Mouse (Mus musculus) hindbrain, embryonic 11.5 days (tissue): ENCODE data around the gene Dcn. TPM values are rescaled to one million over a fixed set of nuclear protein-coding genes. Genes with fewer than 3 reads are reported as not detected.

Experiments used
- ATAC-seq: fragments of 200-750 bp; cut with Nextera tagmentation; 2 replicates; pipeline ENCODE4 v1.8.0; 2017; ENCODE audit warnings: mild to moderate bottlenecking, moderate TSS enrichment, moderate library complexity; ENCODE audit not compliant: low FRiP score
- DNase-seq: peaks from one replicate; pipeline ENCODE4 v3.0.0-alpha.2; 2015; ENCODE audit warnings: low spot score
- H3K27ac ChIP-seq: fragments of 300-500 bp; sonication (generic); 2 replicates; pipeline ENCODE4 v1.5.1; 2014; ENCODE audit warnings: mild to moderate bottlenecking, low read depth, low read length
- H3K27me3 ChIP-seq: fragments of 300-500 bp; sonication (generic); 2 replicates; pipeline ENCODE4 v1.6.1; 2014; ENCODE audit warnings: mild to moderate bottlenecking, low read length, moderate library complexity, mixed read lengths; ENCODE audit not compliant: control insufficient read depth, insufficient read depth
- H3K36me3 ChIP-seq: fragments of 300-500 bp; sonication (generic); 2 replicates; pipeline ENCODE4 v1.6.1; 2014; ENCODE audit warnings: mild to moderate bottlenecking, low read length, moderate library complexity, mixed read lengths; ENCODE audit not compliant: control insufficient read depth, insufficient read depth
- H3K4me1 ChIP-seq: fragments of 300-500 bp; sonication (generic); replicated peaks from 2 replicates; pipeline ENCODE4 v1.6.1; 2014; ENCODE audit warnings: low read length, mixed read lengths; ENCODE audit not compliant: control insufficient read depth, insufficient read depth
- H3K4me2 ChIP-seq: fragments of 300-500 bp; sonication (generic); replicated peaks from 2 replicates; pipeline ENCODE4 v1.6.1; 2014; ENCODE audit warnings: mild to moderate bottlenecking, low read depth, low read length
- H3K4me3 ChIP-seq: fragments of 300-500 bp; sonication (generic); 2 replicates; pipeline ENCODE4 v1.5.1; 2014; ENCODE audit warnings: low read depth, low read length
- H3K9ac ChIP-seq: fragments of 300-500 bp; sonication (generic); 2 replicates; pipeline ENCODE4 v1.6.1; 2014; ENCODE audit warnings: low read depth, low read length
- H3K9me3 ChIP-seq: fragments of 300-500 bp; sonication (generic); 2 replicates; pipeline ENCODE4 v1.6.1; 2016; ENCODE audit warnings: low read length; ENCODE audit not compliant: control insufficient read depth
- WGBS: fragments of 180-500 bp; shearing (Covaris S2); extraction: QIAGEN DNeasy Blood & Tissue Kit; methylation state at CpG from one replicate; pipeline ENCODE4 v1.1.7; 2014; 5-methylcytosine and 5-hydroxymethylcytosine counted together
- polyA plus RNA-seq: library from polyadenylated mRNA; unstranded; fragments of >200 nt; fragmentation: Nextera tagmentation; extraction: Ambion mirVana; gene quantifications from 2 replicates; pipeline ENCODE4 v1.2.1, GENCODE M21; 2014

Dcn gene
- 17.1 and 37.0 TPM in 2 replicates for polyA plus RNA-seq

DNA sequence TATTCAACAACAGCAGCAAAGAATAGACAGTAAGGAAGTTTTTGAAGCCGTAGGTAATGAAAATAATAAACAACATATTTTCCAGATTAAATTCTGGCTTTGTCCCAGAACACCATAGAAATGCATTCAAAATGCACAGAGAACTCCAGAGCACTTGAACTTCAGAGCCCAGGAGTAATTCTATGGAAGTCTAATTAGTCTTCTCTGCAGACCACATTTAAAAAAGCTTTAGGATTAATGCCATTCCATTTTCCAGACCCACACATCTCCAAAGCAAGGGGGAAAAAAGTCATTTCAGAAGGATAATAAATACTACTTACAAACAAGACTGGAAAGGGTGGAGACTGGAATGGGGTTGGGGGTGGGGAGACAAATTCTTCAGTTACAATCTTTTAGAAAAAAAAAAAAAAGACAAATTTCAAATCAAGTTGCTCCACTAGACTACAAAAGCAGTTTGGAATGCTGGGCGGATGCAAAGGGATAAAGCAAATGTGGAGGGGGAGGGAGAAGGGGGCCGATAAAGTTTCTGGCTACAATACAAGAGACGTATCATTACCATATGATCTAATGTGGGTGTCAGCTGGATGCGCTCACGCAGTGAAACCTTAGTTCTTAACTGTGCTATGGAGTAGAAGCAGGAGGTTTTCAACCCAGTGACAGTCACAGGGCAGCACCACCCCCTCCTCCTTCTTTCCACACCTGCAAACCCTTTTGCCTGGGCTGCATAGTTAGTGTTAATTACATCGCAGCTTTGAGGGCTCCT lies at the start of gene Dcn:
Gene Dcn, plus strand, starts transcription at position 606 of the 763 bp plus-strand sequence.
- no peak for ATAC-seq
- Histone ChIP-seq H3K9me3 (no peaks in the 10 kb centered on the region), H3K27me3 (no peaks in the 10 kb centered on the region), H3K27ac (no peak within 1 kb of the TSS), H3K4me3 (no peak within 1 kb of the TSS), H3K36me3 (no peaks in the 10 kb centered on the region), H3K4me1 (no peaks in the 10 kb centered on the region), H3K9ac (no peak within 1 kb of the TSS), H3K4me2 (no peak within 1 kb of the TSS)
- peak; percentile 13 for DNase-seq
- 11% methylated on average over 7 of the region's 7 CpGs for WGBS

DNA sequence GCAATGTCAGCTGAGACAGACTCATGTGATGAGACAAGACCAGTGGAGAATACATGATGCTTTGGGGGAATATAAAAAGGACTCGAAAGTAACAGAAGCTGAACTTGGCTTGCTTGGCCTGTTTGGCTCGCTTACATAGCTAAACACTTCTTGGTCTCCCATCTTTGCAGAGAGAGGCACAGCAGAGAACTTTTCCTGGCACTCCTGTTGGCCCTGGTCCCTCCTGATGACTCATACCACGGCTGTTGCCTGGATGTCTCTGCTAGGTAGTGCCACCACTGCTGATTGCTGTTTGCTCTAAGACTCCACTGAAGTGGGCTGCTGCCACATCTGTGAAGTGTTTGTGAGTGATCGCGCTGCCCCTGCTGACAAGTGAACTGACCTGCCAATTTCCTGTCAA lies 42.7 kb upstream of the Dcn start:
- H3K27me3 ChIP-seq = no peaks in the 10 kb centered on the region
- no peak for ATAC-seq
- no peak for DNase-seq
- H3K9ac ChIP-seq = no peak overlapping the region
- no peak overlapping the region for H3K27ac ChIP-seq
- H3K36me3 ChIP-seq = no peaks in the 10 kb centered on the region
- no peaks in the 10 kb centered on the region for H3K9me3 ChIP-seq
- WGBS = 78% methylated on average over 5 of the region's 5 CpGs
- H3K4me2 ChIP-seq = no peak overlapping the region
- no peak overlapping the region for H3K4me3 ChIP-seq
- H3K4me1 ChIP-seq = no peaks in the 10 kb centered on the region

DNA sequence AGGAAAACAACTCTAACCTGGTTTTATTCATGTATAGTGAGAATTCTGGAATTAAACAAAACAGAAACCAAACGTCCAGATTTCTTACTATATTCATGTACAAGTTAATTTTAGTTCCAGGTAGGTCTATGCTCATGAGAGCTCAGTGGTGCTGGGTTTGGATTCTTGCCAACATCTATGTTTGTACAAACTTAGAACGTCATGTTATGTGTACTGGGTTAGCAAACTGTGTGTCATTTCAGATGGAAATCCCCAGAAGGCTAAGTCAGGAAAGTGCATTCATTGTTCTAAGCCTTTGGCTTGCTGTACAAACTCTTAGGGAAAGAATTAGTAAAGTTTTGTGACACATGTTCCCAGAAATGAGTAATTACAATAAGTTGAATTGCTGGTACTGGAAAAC lies 37.1 kb upstream of the Dcn start:
- H3K36me3 ChIP-seq = no peaks in the 10 kb centered on the region
- H3K27ac ChIP-seq = no peak overlapping the region
- H3K9me3 ChIP-seq = no peaks in the 10 kb centered on the region
- H3K4me1 ChIP-seq = no peaks in the 10 kb centered on the region
- no peaks in the 10 kb centered on the region for H3K27me3 ChIP-seq
- ATAC-seq (no peak), DNase-seq (no peak)
- 57% methylated on average over 2 of the region's 2 CpGs for WGBS
- H3K4me3 ChIP-seq = no peak overlapping the region
- no peak overlapping the region for H3K4me2 ChIP-seq
- H3K9ac ChIP-seq = no peak overlapping the region

DNA sequence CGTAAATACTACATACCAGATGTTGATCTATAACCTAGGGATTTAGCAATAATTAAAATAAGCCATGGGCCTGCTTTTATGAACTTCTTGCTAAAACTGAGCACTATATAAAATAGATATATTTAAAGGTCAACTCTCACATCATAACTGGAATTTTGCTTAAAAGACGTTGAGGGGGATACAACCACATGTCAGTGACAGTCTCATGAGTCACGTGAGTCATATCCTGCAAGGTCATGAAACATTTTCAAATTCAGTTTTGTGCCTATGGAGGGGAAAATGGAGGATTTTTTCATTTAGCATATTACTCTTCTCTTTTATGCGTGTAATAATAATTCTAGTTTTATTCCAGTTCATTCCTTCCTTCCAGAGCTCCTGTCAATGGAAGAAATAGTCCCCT lies 32.9 kb upstream of the Dcn start:
- no peak overlapping the region for H3K9ac ChIP-seq
- WGBS = 86% methylated on average over 4 of the region's 4 CpGs
- H3K4me3 ChIP-seq = no peak overlapping the region
- H3K9me3 ChIP-seq = no peaks in the 10 kb centered on the region
- H3K4me2 ChIP-seq = no peak overlapping the region
- H3K4me1 ChIP-seq = no peaks in the 10 kb centered on the region
- no peaks in the 10 kb centered on the region for H3K36me3 ChIP-seq
- no peak for DNase-seq
- ATAC-seq = no peak
- no peak overlapping the region for H3K27ac ChIP-seq
- H3K27me3 ChIP-seq = no peaks in the 10 kb centered on the region

DNA sequence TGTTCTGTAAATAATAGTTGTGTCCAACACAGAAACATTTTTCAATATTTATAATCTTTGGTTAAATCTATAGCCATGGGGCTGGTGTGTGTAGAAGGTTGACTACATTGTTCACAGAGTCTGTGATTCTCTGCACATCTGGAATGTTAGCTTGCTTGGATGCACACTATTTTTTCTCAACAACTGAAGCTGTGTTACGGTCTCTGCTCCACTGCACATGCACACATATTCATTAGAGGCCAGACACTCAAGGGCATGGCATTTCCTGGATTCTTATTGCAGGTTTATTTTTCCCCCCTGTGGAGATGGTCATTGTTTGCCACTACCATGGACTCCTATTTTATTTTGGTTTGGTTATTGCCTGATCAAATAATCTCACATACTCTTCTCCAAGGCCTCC lies 26.5 kb upstream of the Dcn start:
- no peak overlapping the region for H3K27ac ChIP-seq
- DNase-seq (no peak), ATAC-seq (peak; percentile 51; the same call in 1 of the 2 replicates)
- no peaks in the 10 kb centered on the region for H3K36me3 ChIP-seq
- no peak overlapping the region for H3K9ac ChIP-seq
- H3K4me1 ChIP-seq = no peaks in the 10 kb centered on the region
- no peaks in the 10 kb centered on the region for H3K27me3 ChIP-seq
- WGBS = 45% methylated on average over 1 of the region's 1 CpGs
- H3K4me3 ChIP-seq = no peak overlapping the region
- H3K4me2 ChIP-seq = no peak overlapping the region
- no peaks in the 10 kb centered on the region for H3K9me3 ChIP-seq

DNA sequence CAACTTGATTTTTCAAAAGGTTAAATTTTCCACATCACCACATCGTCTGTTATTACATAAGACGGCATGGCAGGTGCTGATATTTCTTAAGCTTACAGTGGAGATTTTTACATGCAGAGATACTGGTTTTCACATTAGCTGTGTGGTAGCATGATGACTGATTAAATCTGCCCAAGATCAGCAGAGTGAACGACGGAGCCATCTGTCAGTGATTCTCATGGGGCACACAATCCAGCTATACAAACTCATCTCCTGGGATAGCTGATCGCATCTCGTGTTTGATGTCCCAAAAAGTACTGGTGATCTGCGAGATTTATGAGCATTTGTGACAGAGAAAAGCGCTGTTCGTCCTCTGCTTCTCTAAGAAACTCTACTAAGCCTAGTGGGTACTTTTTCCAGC lies 25.9 kb upstream of the Dcn start:
- Histone ChIP-seq H3K4me1 (no peaks in the 10 kb centered on the region), H3K4me3 (no peak overlapping the region), H3K36me3 (no peaks in the 10 kb centered on the region), H3K9ac (no peak overlapping the region), H3K27me3 (no peaks in the 10 kb centered on the region), H3K4me2 (no peak overlapping the region), H3K27ac (no peak overlapping the region), H3K9me3 (no peaks in the 10 kb centered on the region)
- WGBS = 68% methylated on average over 9 of the region's 9 CpGs
- no peak for ATAC-seq
- no peak for DNase-seq

DNA sequence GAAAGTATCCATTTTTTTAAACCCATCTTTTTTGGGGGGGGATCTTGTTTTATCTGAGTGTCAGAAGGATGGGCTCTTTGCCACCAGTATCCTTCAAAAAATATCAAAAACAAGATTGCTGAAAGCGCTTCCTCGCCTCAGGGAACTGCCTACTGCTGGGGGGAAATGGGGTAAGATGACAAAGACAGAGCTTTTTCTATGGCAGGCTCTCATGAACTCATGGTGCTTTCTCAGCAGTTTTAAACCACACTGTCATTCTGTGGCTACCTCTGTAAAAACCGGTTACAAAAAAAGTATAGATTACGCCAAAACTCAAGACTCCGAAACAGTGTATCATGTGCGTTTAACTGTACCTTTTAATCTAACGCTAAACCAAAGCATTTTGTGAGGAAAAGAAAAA lies 22.4 kb upstream of the Dcn start:
- no peak for DNase-seq
- no peak overlapping the region for H3K27ac ChIP-seq
- no peak overlapping the region for H3K9ac ChIP-seq
- no peak for ATAC-seq
- H3K4me1 ChIP-seq = no peaks in the 10 kb centered on the region
- H3K36me3 ChIP-seq = no peaks in the 10 kb centered on the region
- H3K4me3 ChIP-seq = no peak overlapping the region
- H3K4me2 ChIP-seq = no peak overlapping the region
- H3K27me3 ChIP-seq = no peaks in the 10 kb centered on the region
- H3K9me3 ChIP-seq = no peaks in the 10 kb centered on the region
- 83% methylated on average over 7 of the region's 7 CpGs for WGBS

DNA sequence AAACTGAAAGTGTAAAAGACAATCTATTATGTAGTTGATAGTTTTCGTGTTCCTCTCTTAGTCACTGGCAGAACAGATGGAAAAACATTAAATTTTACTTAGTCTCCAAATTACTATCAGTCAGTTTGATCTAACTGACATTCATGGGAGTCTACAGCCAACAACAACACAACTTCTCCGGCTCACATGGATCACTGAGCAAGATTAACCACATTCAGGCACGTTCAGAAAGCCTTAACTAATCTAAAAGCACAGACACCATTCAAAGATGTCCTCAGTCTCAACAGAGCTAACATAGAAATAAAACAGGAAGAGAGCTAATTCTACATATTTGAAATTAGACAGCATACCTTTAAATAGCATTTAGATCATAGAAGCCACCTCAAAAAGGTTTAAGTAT lies 12.6 kb upstream of the Dcn start:
- no peak overlapping the region for H3K9ac ChIP-seq
- DNase-seq (no peak), ATAC-seq (no peak)
- H3K4me2 ChIP-seq = no peak overlapping the region
- no peaks in the 10 kb centered on the region for H3K9me3 ChIP-seq
- H3K27ac ChIP-seq = no peak overlapping the region
- H3K36me3 ChIP-seq = no peaks in the 10 kb centered on the region
- no peaks in the 10 kb centered on the region for H3K27me3 ChIP-seq
- H3K4me1 ChIP-seq = no peaks in the 10 kb centered on the region
- WGBS = 75% methylated on average over 3 of the region's 3 CpGs
- H3K4me3 ChIP-seq = no peak overlapping the region

DNA sequence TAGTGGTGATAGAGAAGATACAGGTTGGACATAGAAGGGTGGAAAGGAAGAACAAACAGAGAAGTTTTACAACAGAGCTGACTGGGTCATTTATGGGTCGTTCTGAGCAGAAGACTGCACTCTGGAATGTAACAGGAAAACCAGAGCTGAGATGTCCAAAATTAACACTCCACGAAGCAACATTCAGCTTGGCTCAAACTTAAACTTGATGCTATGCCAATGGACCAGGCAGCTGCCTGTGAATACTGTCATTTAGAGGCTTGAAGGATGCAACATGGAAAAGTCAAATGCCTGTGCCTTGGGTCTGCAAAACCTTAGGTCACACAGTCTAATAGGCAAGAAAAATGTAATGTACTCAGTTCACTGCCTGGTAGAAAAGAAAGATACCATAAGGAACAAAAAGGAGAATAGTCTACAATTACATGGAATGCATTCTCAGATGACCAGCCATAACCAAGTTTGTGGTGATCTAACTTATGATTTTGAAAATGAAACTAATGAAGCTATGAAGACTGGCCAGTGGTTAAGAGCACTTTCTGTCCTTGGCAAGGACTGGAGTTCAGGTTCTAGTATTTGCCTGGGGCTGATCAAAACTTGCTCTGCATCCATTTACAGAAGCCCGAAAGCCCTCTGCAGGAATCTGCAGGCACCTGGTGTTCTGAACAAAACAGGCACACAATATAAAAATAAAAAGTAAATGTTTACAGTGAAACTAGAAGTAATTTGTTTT lies 9.8 kb upstream of the Dcn start:
- Histone ChIP-seq H3K4me3 (no peak overlapping the region), H3K4me2 (no peak overlapping the region)
- WGBS = 80% methylated on average over 3 of the region's 3 CpGs

More for the DNA sequence above, 9.8 kb upstream of the Dcn start:
- H3K27ac ChIP-seq = no peak overlapping the region
- H3K4me1 ChIP-seq = no peaks in the 10 kb centered on the region
- H3K9ac ChIP-seq = no peak overlapping the region
- no peaks in the 10 kb centered on the region for H3K36me3 ChIP-seq
- no peaks in the 10 kb centered on the region for H3K9me3 ChIP-seq
- DNase-seq (no peak), ATAC-seq (no peak)
- H3K27me3 ChIP-seq = no peaks in the 10 kb centered on the region
